Mouse (Mus musculus) mature B cell (primary cell): ENCODE data around the gene Mrpl14.

ENCODE experiments used
- in situ Hi-C: fragments of 300-500 bp; cut with MboI; formaldehyde crosslinking; loops from 2 replicates; pipeline ENCODE4 v1.14.3; 2019

Mrpl14 gene

GRCm38 (mm10) chr17:45724574-45724921, 38.4 kb downstream of the Mrpl14 start:
- in situ Hi-C loops = no loop called here

- in situ Hi-C loops = no loop called here
These were observed 40.1 kb downstream of the Mrpl14 start for GRCm38 (mm10) chr17:45726249-45726648.

- in situ Hi-C loops = no loop called here
These were observed 41.4 kb downstream of the Mrpl14 start for GRCm38 (mm10) chr17:45727481-45727880.

- in situ Hi-C loops = no loop called here
These were observed 42.0 kb downstream of the Mrpl14 start for GRCm38 (mm10) chr17:45727983-45728723.

GRCm38 (mm10) chr17:45729387-45729786, 43.3 kb downstream of the Mrpl14 start:
- in situ Hi-C loops = no loop called here

GRCm38 (mm10) chr17:45730696-45731095, 44.6 kb downstream of the Mrpl14 start:
- in situ Hi-C loops = loop anchor here (5.0 kb wide), 1 partner anchor 302 kb away; the partner anchor contains the start of gene Vegfa

GRCm38 (mm10) chr17:45731172-45731864, 45.2 kb downstream of the Mrpl14 start:
- in situ Hi-C loops = loop anchor here (5.0 kb wide), 1 partner anchor 301 kb away; the partner anchor contains the start of gene Vegfa

- in situ Hi-C loops = loop anchor here (5.0 kb wide), 1 partner anchor 299 kb away; the partner anchor contains the start of gene Vegfa
These were observed 47.1 kb downstream of the Mrpl14 start for GRCm38 (mm10) chr17:45733038-45733734.

GRCm38 (mm10) chr17:45733735-45734301, 47.7 kb downstream of the Mrpl14 start, which contains the start of gene 1600014C23Rik:
Gene 1600014C23Rik, minus strand, starts transcription at chr17:45733844.
- in situ Hi-C loops = loop anchor here (5.0 kb wide), 1 partner anchor 298 kb away; the partner anchor contains the start of gene Vegfa

- in situ Hi-C loops = loop anchor here (5.0 kb wide), 1 partner anchor 298 kb away; the partner anchor contains the start of gene Vegfa
These were observed 48.2 kb downstream of the Mrpl14 start for GRCm38 (mm10) chr17:45734333-45734732.

GRCm38 (mm10) chr17:45734881-45735280, 48.8 kb downstream of the Mrpl14 start:
- in situ Hi-C loops = loop anchor here (5.0 kb wide), 1 partner anchor 297 kb away; the partner anchor contains the start of gene Vegfa

GRCm38 (mm10) chr17:45735382-45736310, 49.5 kb downstream of the Mrpl14 start:
- in situ Hi-C loops = no loop called here

- in situ Hi-C loops = no loop called here
These were observed 50.4 kb downstream of the Mrpl14 start for GRCm38 (mm10) chr17:45736311-45737077.

GRCm38 (mm10) chr17:45737078-45737601, 51.0 kb downstream of the Mrpl14 start:
- in situ Hi-C loops = no loop called here

GRCm38 (mm10) chr17:45742371-45743147, 56.4 kb downstream of the Mrpl14 start:
- in situ Hi-C loops = no loop called here

GRCm38 (mm10) chr17:45745629-45746028, 59.5 kb downstream of the Mrpl14 start:
- in situ Hi-C loops = no loop called here

GRCm38 (mm10) chr17:45746755-45747154, 60.6 kb downstream of the Mrpl14 start:
- in situ Hi-C loops = no loop called here

GRCm38 (mm10) chr17:45747293-45747692, 61.2 kb downstream of the Mrpl14 start:
- in situ Hi-C loops = no loop called here
